Mouse (Mus musculus) heart, embryonic 14.5 days (tissue): ENCODE measurements at regions not wholly inside any gene's neighbourhood (a gene's known extent, or its start where the extent isn't known, plus 50 kb on each side); places are given as distances from the start of the nearest gene placed in this dataset.

Source experiments
- ATAC-seq: fragments of 200-750 bp; cut with Nextera tagmentation; 2 replicates; pipeline ENCODE4 v1.8.0; 2017; ENCODE audit warnings: low read depth, moderate TSS enrichment; ENCODE audit not compliant: insufficient number of reproducible peaks, insufficient read depth, low FRiP score
- H3K27ac ChIP-seq, 2 experiments: fragments of 200-500 bp in 1 of 2; fragments of 300-500 bp in 1 of 2; sonication (generic) in 1 of 2; replicated peaks in 1 of 2; 2 replicates each; pipeline ENCODE4 v1.5.1; 2012 to 2014; ENCODE audit warnings: low read depth in 2 of 2, low read length in 2 of 2, control low read depth in 1 of 2, mild to moderate bottlenecking in 1 of 2, mixed read lengths in 1 of 2; ENCODE audit not compliant: control insufficient read depth in 1 of 2, insufficient read depth in 1 of 2
- H3K27me3 ChIP-seq: fragments of 300-500 bp; sonication (generic); 2 replicates; pipeline ENCODE4 v1.6.1; 2014; ENCODE audit warnings: mild to moderate bottlenecking, low read length, control low read depth; ENCODE audit not compliant: control insufficient read depth, insufficient read depth
- H3K36me3 ChIP-seq: fragments of 300-500 bp; sonication (generic); 2 replicates; pipeline ENCODE4 v1.6.1; 2014; ENCODE audit warnings: mild to moderate bottlenecking, control low read depth, low read length, mixed read lengths; ENCODE audit not compliant: control insufficient read depth, insufficient read depth
- H3K4me1 ChIP-seq, 2 experiments: fragments of 200-500 bp in 1 of 2; fragments of 300-500 bp in 1 of 2; sonication (generic) in 1 of 2; 2 replicates each; pipeline ENCODE4 v1.6.1; 2012 to 2014; ENCODE audit warnings: low read length in 2 of 2, control low read depth in 1 of 2, mixed read lengths in 1 of 2; ENCODE audit not compliant: control insufficient read depth in 2 of 2, insufficient read depth in 2 of 2
- H3K4me2 ChIP-seq: fragments of 300-500 bp; sonication (generic); 2 replicates; pipeline ENCODE4 v1.6.1; 2014; ENCODE audit warnings: mild to moderate bottlenecking, low read length
- H3K4me3 ChIP-seq, 2 experiments: fragments of 200-500 bp in 1 of 2; fragments of 300-500 bp in 1 of 2; sonication (generic) in 1 of 2; 2 replicates each; pipeline ENCODE4 v1.5.1; 2012 to 2014; ENCODE audit warnings: low read length in 2 of 2, mild to moderate bottlenecking in 2 of 2, control low read depth in 1 of 2, low read depth in 1 of 2, moderate library complexity in 1 of 2; ENCODE audit not compliant: control insufficient read depth in 1 of 2, insufficient read depth in 1 of 2
- H3K9ac ChIP-seq: fragments of 300-500 bp; sonication (generic); 2 replicates; pipeline ENCODE4 v1.6.1; 2014; ENCODE audit warnings: mild to moderate bottlenecking, low read length
- H3K9me3 ChIP-seq: fragments of 300-500 bp; sonication (generic); 2 replicates; pipeline ENCODE4 v1.6.1; 2016; ENCODE audit warnings: low read length, control low read depth; ENCODE audit not compliant: control insufficient read depth
- WGBS: fragments of 180-500 bp; shearing (Covaris S2); extraction: QIAGEN DNeasy Blood & Tissue Kit; methylation state at CpG from one replicate; pipeline ENCODE4 v1.1.7; 2014; 5-methylcytosine and 5-hydroxymethylcytosine counted together

DNA sequence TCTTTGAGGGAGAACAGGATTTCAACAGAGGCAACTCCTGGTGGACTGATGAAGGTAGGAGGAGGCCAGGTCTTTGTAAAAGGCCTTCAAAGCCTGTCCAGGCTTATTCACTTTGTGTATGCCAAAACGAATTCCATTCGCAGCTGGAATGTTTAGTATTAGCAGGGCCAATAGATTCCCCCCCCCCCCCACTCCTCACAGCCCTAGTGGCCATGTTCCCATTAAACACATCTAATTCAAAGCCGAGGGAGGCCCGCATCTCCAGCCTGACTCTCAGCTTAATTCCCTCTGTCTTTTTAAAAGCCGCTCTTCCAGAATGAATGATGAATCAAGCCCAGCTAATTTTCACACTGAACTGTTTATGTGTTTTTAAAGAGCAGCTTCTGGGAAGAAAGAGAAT lies 205.5 kb downstream of the Etnk1 start:
- peaks cover 5 to 9% of the 10 kb centered on the region in 2 experiments; a peak in 3 of 4 replicates for H3K4me1 ChIP-seq
- no peaks in the 10 kb centered on the region for H3K27me3 ChIP-seq
- H3K4me3 ChIP-seq, result no peak overlapping the region
- H3K4me2 ChIP-seq, result no peak overlapping the region
- H3K27ac ChIP-seq, result no peak overlapping the region
- no peak overlapping the region for H3K9ac ChIP-seq
- no peaks in the 10 kb centered on the region for H3K36me3 ChIP-seq
- ATAC-seq, result no peak
- 72% methylated on average over 5 of the region's 5 CpGs for WGBS
- no peaks in the 10 kb centered on the region for H3K9me3 ChIP-seq

DNA sequence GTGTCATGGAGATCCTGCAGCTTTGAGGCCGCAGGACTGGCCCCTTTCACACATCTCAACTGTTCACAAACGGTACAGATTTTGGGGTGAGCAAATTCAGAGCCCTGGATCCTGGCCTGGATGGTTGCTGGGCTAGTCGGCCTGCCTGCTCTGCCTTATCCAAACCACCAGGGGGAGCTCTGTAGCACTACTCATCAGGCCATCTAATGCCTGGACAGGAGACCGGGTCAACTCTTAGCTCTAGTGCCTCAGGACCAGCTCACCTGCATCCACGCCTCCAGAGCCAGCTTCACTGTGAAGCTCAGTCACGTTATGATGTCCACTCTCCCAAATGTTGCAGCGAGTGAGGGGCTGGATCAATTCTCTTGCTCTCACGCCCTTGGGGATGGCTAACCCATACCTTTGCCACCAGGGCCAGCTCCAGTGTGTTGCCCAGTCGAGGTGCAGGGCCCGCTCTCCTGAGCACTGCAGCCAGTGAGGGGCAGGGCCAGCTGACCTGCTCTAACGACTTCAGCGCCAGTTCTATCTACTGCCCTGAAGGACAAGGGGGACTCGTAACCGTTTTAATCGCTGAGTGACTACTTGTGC lies 206.8 kb downstream of the Etnk1 start:
- Histone ChIP-seq H3K4me3 (no peak overlapping the region), H3K4me1 (no peaks in the 10 kb centered on the region), H3K36me3 (no peaks in the 10 kb centered on the region), H3K27me3 (no peaks in the 10 kb centered on the region), H3K27ac (no peak overlapping the region), H3K9me3 (no peaks in the 10 kb centered on the region), H3K9ac (no peak overlapping the region), H3K4me2 (no peak overlapping the region)
- 48% methylated on average over 15 of the region's 15 CpGs for WGBS
- no peak for ATAC-seq

DNA sequence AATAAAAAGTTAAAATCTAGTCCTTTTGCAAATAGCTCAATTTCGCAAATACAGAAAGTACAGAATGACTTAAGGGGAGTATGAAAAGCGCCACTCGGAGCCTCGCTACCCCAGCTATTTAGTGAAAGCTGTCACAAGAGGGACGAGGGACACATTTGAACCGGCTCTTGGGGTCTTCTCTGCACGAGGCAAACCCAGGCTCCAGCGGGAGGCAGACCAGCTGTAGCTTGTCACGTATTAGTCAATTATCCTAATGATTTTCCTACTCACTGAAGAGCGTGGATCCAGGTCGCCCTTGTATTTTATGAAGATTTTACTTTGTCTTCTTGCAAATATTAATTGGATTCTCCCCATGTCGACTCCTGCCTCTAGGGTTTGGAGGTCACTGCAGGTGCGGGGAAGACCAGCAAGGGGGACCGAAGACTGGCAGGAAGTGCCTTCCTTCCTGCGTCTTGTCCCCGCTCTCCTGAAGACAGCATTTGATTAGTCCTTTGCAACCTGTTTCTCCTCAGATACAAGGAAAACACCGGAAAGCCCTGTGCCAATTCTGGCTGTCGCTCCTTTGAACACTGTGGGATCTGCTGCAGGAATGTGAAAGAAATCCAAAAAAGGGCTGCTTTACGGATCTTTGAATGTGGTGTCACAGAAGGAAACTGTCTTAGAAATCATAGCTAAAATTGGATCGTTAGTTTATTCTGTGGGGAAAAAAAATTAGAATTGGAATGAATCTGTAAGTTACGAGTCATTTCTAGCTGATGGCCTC lies 209.1 kb downstream of the Etnk1 start:
- Histone ChIP-seq H3K27me3 (no peaks in the 10 kb centered on the region), H3K36me3 (no peaks in the 10 kb centered on the region), H3K4me2 (no peak overlapping the region), H3K9me3 (no peaks in the 10 kb centered on the region), H3K9ac (no peak overlapping the region), H3K27ac (no peak overlapping the region), H3K4me3 (no peak overlapping the region), H3K4me1 (no peaks in the 10 kb centered on the region)
- no peak for ATAC-seq
- 77% methylated on average over 21 of the region's 21 CpGs for WGBS

- Histone ChIP-seq H3K4me2 (no peak overlapping the region), H3K9me3 (no peaks in the 10 kb centered on the region), H3K27me3 (no peaks in the 10 kb centered on the region), H3K36me3 (no peaks in the 10 kb centered on the region), H3K27ac (no peak overlapping the region), H3K4me3 (no peak overlapping the region), H3K9ac (no peak overlapping the region), H3K4me1 (no peaks in the 10 kb centered on the region)
- no peak for ATAC-seq
- 84% methylated on average over 14 of the region's 14 CpGs for WGBS
Measured at GRCm38 (mm10) chr6:143377121-143377520, 210.1 kb downstream of the Etnk1 start.

- ATAC-seq, result no peak
- H3K36me3 ChIP-seq, result no peaks in the 10 kb centered on the region
- no peaks in the 10 kb centered on the region for H3K9me3 ChIP-seq
- H3K9ac ChIP-seq, result no peak overlapping the region
- no peaks in the 10 kb centered on the region for H3K4me1 ChIP-seq
- no peak overlapping the region for H3K27ac ChIP-seq
- H3K27me3 ChIP-seq, result no peaks in the 10 kb centered on the region
- H3K4me2 ChIP-seq, result no peak overlapping the region
- 89% methylated on average over 9 of the region's 9 CpGs for WGBS
- no peak overlapping the region for H3K4me3 ChIP-seq
Measured at GRCm38 (mm10) chr6:143378126-143378525, 211.1 kb downstream of the Etnk1 start.

DNA sequence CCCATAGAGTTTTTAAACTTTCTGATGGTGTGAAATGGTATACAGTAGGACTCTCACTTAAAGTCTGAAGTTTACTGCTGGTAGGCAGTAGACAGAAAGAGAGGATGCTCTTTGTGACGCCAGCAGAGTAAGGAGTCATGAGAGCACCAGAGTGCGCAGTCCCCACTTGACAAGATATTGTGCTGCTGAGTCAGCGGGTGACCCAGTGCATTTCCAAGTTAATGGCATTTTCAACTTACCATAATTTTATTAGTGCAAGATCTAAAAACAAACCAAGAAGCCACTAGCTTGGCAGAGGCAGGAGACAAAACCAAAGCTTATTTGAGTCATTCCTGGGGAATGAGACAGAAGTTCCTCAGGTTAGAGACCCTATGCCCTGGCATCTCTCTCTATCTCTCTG lies 213.5 kb downstream of the Etnk1 start:
- WGBS, result 88% methylated on average over 3 of the region's 3 CpGs
- no peak overlapping the region for H3K4me3 ChIP-seq
- no peaks in the 10 kb centered on the region for H3K36me3 ChIP-seq
- ATAC-seq, result no peak
- H3K9me3 ChIP-seq, result no peaks in the 10 kb centered on the region
- H3K4me2 ChIP-seq, result no peak overlapping the region
- H3K27ac ChIP-seq, result no peak overlapping the region
- H3K9ac ChIP-seq, result no peak overlapping the region
- H3K27me3 ChIP-seq, result no peaks in the 10 kb centered on the region
- H3K4me1 ChIP-seq, result no peaks in the 10 kb centered on the region

DNA sequence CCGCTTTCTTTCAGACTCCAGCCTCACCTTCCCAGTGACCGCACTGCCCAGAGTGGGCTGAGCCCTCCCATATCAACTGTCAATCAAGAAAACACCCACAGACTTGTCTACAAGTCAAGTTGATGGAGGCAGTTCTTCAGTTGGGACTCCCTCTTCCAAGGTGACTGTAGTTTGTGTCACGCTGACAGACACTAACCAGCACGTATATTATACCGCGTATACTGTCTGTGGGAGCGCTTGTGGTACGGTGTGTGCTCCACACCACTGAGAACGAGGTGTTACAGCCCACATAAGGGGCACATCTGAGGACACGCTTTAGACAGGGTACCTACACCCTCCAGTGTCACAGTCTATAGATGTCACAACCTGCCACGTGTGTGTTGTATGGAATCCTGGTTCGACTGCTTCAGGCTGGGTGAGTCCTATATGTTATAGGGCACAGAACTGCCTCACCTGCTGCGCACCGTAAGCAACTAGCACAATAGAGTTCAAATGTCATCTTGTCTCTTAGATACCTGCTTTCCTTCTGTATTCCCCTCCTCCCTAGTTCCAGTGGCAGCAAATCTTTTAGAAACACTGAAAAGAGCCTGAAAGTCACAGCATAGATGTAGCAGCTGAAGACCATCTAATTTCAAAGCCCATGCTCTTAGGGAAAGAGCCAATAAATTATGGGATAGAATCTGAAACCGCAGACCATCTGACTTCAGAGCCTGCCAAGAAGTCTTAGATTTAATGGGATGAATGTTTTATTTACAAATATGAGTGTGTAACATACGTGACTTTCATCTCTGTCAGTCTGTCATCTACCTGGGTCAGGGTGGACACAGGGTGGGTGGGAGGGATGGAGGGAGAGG lies 219.8 kb downstream of the Etnk1 start:
- Histone ChIP-seq H3K27me3 (no peaks in the 10 kb centered on the region), H3K4me3 (no peak overlapping the region), H3K4me1 (no peaks in the 10 kb centered on the region), H3K9me3 (no peaks in the 10 kb centered on the region), H3K9ac (no peak overlapping the region), H3K4me2 (no peak overlapping the region), H3K27ac (no peak overlapping the region), H3K36me3 (no peaks in the 10 kb centered on the region)
- no peak; the same call in 1 of the 2 replicates for ATAC-seq
- WGBS, result 92% methylated on average over 16 of the region's 16 CpGs
